Mouse (Mus musculus): ENCODE results near the gene Ubr7.

The Ubr7 gene

GRCm38 (mm10) chr12:102743589-102744574, 13.9 kb upstream of the Ubr7 start, which contains the start of the genes Moap1 and Tmem251:
Gene Moap1, minus strand, starts transcription at chr12:102743661.
Gene Tmem251, plus strand, starts transcription at chr12:102743762.
- DNase-seq, result peak; percentile 92 to 93

GRCm38 (mm10) chr12:102744839-102745238, 12.9 kb upstream of the Ubr7 start:
- DNase-seq, result peak in 1 of 2 experiments; percentile 21

DNA sequence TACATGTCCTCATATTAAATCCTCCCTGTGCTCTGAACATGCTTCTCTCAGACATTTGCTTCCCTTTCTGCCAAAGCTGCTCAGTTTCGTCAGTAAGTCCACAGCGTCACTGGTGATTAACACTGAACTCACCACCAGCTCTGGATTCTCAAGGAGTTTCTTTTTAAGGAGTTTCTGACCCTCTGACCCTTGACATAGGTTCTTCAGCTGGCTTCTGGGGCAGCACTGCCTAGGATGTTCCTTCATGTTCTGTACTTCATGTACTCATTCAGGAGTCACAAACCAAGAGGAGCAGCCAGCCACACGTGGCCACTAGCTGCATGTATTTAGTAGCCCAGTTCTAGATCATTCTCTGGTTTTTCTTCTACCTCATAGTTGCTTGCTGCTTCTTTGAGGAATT, 9.5 kb upstream of the Ubr7 start:
- no peak for DNase-seq

- DNase-seq, result peak; percentile 12 to 14
Observed at GRCm38 (mm10) chr12:102756304-102756703, 1.5 kb upstream of the Ubr7 start.

GRCm38 (mm10) chr12:102757055-102757688, 595 bp upstream of the Ubr7 start:
- DNase-seq, result no peak

DNA sequence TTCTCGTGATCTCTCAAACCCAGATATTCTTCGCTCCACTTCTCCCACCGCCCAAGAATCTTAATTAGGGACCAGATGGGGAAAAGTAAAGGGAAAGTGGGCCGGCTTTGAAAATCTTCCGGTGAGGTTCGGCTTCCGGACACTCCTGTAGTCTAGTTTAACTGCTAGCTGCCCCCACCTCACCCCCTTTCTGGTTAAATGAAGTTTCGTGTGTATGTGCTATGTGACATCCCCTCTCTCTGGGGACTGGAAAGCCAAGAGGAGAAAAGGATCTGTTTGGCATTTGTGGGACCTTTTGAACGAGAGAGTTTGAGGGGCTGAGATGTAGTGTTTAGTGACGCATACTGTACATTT, 613 bp downstream of the Ubr7 start, which contains the start of gene Gm20604:
Gene Gm20604 (minus strand): TSS at position 270 of the 354 bp plus-strand sequence.
- peak in 1 of 2 experiments; percentile 8 for DNase-seq

DNA sequence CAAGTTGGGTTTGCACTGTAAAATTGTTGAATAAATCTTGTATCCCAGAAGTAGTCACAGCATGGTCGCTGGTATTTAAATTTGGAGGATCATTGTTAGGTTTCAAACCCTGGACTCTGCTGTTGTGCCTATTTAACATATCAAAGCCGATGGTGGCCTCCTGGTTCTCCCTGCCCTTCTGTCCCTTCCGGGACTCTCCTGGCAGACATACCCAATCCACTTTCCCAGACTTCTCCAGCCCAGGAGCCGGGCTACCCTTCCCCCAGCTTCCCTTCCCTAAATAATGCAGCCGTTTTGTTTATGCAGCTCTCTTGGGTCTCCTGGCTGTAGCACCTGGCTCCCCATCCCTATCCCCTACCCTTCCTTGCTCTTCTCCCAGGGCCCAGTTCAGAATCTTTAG, 1.2 kb downstream of the Ubr7 start:
- no peak for DNase-seq

GRCm38 (mm10) chr12:102761668-102762067, 3.9 kb downstream of the Ubr7 start:
- DNase-seq, result no peak

DNA sequence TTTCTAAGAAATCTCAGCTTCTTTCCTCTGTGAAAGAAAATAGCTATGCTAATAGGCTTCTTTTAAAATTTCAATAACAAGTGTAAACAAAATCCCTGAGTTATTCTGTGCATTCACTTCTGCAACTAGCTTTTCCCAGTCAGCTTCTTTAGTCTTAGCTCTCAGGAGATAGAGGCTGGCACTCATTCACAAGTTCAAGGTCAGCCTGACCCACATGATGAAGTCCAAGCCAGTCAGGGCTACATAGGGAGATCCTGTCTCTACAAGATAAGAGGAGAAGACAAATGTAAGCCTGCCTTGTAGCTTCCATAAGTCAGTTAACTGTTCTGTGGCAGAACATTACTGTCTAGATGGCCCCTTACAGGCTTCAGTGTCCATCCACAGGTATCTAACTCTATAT, 5.9 kb downstream of the Ubr7 start:
- DNase-seq, result no peak

- DNase-seq, result no peak
Observed at GRCm38 (mm10) chr12:102769000-102769399, 11.2 kb downstream of the Ubr7 start.

- DNase-seq, result no peak
Observed at GRCm38 (mm10) chr12:102771601-102772000, 13.8 kb downstream of the Ubr7 start.

DNA sequence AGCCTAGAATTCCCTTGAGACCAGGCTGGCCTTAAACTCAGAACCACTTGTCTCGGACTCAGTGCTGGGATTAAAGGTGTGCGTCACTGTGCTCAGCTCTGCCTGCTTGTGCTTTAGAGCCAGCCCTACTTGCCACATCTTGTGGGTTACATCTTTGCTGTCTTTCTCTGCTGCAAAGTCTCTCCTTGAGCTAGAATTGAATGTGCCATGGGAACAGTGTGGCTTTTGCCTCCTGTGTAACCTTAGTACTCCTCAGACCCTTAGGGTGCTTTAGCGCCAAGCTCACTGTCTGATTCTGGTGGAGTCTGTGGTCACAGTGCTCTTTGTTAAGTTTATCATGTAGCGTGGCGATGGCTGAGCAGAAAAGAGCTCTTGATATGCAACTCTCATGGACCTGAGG, 14.9 kb downstream of the Ubr7 start:
- DNase-seq, result no peak

DNA sequence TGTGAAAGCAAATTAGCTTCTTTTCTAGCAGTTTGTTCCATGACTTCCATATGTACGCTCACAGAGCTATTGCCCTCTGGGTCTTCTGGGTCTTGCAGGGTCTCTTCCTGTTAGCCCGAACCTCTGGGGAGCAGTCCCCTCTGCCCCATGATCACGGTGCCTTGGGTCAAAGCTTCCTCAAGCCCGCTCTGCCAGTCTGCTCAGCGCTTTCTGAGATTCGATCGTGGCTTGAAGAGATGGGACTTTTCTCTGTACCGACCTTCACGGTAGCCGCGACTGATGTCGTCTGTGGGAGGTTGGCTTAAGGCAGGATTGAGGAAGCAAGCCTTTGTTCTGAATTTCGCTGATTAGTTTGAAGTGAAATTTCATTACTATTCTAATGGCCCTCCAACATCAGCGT, 18.3 kb downstream of the Ubr7 start:
- no peak for DNase-seq

- no peak for DNase-seq
Observed at GRCm38 (mm10) chr12:102778151-102778550, 20.4 kb downstream of the Ubr7 start.

GRCm38 (mm10) chr12:102779452-102779851, 21.7 kb downstream of the Ubr7 start:
- DNase-seq, result peak in 1 of 2 experiments; percentile 23

GRCm38 (mm10) chr12:102782841-102783240, 25.1 kb downstream of the Ubr7 start:
- no peak for DNase-seq

DNA sequence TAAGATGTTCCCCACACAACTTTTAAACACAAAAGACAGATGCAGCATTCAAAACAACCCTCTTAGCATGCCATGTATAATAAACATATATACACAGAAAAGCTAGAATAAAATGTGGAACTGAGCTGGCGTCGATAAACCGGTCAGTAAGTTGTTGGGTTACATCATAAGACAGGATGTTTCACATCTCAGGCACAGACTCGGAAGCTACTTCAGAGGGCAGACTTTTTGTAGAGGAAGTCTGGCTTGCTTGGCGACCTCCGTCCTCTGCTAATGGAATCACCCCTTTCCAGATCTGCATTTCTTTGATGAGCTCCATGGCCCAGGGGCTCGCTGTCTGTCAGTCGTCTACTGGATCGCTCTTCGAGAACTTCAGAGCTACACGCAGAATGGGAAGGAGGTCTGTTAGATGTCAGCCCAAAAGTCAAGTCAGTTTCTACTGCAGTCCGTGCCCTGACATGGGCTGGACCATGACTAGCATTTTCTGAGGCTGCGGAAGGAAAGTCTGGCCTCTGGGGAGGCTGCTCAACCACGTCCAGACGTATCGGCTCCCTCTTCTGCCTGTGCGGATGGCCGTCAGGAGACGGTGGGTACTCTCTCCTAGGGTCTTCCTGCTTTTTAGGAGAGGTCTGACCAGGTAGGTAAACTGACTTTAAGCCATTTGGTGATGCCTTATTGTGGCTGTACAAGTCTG, 27.3 kb downstream of the Ubr7 start:
- DNase-seq, result no peak

GRCm38 (mm10) chr12:102785593-102785985, 27.8 kb downstream of the Ubr7 start:
- DNase-seq, result no peak

GRCm38 (mm10) chr12:102787927-102788326, 30.2 kb downstream of the Ubr7 start:
- no peak for DNase-seq

DNA sequence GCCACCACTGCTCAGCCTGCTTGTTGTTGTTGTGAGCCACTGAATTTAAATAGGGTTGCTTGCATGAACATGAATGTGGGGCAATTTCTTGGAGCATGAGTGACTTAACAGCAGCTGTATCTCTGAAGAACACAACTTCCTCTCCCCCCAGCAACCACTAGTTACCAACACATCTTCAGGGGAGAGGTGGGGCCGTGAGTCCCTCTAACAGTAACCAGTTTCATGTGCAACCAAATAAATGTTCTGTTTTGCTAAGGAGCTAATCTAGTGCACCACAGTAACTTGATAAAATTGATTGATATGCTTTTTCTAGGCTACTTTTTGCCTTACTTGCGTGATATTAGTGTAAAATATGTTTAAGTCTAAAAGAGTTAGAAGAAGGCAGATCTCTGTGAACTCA, 41.8 kb downstream of the Ubr7 start:
- DNase-seq, result no peak

DNA sequence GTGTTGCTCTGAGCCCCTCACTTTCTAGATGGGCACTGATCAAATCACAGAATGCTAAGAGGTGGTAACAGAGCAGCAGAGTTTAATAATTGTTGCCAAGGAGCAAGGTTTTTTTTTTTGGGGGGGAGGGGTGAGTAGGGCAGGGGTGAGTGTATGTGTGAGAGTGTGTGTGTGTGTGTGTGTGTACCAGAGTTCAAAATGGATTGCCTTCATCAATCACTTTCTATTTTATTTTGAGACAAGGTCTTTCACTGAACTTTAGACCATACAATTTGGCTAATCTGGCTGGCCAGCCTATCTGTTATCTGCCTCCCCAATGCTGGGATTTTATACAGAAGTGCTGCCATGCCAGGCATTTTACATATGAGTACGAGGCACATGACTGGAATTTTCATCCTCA, 57.1 kb downstream of the Ubr7 start:
- DNase-seq, result no peak

DNA sequence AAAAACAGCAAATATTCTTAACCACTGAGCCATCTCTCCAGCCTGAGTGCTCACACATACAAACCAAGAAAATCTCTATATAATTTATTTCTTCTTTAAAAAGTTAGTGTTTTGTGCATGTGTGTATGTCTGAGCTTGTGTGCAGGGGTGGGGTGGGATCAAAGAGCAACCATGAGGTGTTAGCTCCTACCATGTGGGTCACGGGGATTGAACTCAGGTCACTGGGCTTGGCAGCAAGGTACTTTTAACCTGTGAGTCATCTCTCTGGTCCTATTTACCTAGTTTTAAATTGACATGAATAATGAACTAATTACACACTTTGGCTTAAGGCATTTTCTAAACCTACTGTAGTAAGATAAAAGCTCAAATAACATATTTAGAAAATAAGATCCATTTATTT, 68.6 kb downstream of the Ubr7 start:
- DNase-seq, result no peak

DNA sequence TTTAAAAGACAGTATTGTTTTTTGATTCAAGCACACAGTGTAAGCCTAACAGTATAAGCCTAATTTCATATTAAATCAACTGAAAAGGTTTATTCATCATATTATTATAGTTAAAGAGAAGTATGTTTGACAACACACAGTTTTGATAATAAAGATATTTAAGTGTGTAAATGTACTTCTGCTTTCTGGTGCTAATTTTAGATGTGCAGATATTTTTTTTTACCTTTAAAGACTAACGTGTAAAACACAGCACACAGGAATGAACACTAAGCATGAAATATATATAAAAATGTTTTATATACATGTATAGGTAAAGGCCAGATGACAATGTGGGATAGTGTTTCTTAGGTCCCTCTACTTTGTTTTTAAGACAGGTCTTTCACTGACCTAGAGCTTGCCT, 69.4 kb downstream of the Ubr7 start:
- no peak for DNase-seq

Data from lung, adult 18-20 months (tissue).